Mouse (Mus musculus): ENCODE data around the gene Hectd1.

Gene Hectd1

DNA sequence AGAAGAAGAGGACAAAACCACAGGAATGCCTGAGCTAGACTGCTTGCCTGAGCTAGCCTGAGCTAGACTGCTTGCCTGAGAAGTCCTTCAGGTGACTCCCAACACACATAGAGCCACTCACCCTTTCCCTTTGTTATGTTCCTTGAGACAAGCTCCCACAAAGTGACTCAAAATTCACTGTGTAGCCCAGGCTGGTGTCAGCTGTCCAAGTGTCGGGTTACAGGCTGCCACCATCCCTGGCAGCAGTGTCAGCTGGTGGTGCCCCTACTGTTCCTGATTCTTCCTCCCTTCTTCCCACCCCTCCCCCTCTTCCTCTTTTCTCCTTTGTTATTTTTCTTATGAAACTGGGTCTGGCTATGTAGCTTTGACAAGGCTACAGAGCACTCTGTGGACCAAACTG, 125.5 kb downstream of the Hectd1 start:
- DNase-seq (ENCODE audit: low spot score in 2 of 2): no peak

- DNase-seq (ENCODE audit: low spot score in 2 of 2): no peak
These were observed 127.6 kb downstream of the Hectd1 start for GRCm38 (mm10) chr12:51701723-51702122.

GRCm38 (mm10) chr12:51699623-51700393, 129.5 kb downstream of the Hectd1 start:
- DNase-seq (ENCODE audit: low spot score in 2 of 2): no peak

GRCm38 (mm10) chr12:51696157-51696556, 133.2 kb downstream of the Hectd1 start:
- no peak for DNase-seq (ENCODE audit: low spot score in 2 of 2)

DNA sequence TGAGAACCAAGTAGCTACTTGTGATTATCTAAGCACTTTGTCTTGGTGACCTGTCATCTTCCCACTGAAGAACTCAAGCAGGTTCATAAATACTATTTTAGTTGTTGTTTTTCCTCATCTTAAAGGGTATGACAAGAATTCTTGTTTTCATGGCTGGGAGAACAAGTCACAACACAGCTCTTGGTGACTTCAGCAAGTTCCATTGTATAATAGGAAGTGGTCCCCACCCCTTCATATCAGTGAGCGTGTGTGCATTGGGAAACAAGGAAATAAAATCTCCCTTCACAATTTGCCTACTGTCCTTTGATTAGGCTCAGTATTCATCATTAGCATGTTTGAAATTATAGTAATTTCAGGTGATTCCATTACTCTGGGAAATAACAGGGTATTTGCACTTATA, 134.4 kb downstream of the Hectd1 start:
- no peak for DNase-seq (ENCODE audit: low spot score in 2 of 2)

- DNase-seq (ENCODE audit: low spot score in 2 of 2): no peak
These were observed 135.2 kb downstream of the Hectd1 start for GRCm38 (mm10) chr12:51694096-51694495.
